1 mouse cellular context compared by ENCODE assay signal in genomic region chr15:102152646-102153045, GRCm38 (mm10).
TF ChIP-seq lines count a peak whose summit lies in the region.

No protein-coding gene starts in this region.

TF ChIP-seq in CH12.LX, 34 proteins besides CTCF, POLR2A, EP300 and RAD21:
- TF ChIP-seq MYC (IDR thresholded peaks at IDR 0.05; ENCODE audit: low read depth, low read length) (no peak), ZNF384 (IDR thresholded peaks at IDR 0.05; ENCODE audit: low read depth, low read length) (peak; percentile 23; the same call in 1 of the 2 replicates)
